Comparison of ENCODE assay signal across 26 mouse cellular contexts in the genomic region with DNA sequence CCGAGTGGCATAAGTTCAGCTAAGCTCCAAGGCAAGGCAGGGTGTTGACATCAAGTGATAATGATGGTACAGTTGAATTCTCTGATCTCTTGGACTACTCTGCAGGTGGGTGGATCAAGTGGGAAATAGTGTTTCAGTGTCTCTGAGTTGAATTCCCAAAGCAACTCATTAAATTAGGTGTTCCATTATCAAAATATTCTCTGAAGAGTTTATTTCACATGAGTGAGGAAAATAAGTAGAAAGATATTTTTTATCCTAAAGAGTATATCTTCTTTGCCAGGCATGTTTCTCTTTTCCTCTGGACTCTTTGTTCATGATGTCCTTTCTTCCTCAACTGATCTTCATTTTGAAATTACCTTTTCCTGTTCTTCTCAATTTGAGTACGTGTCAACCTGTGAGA. TPM values are rescaled to one million over a fixed set of nuclear protein-coding genes. Genes with fewer than 3 reads are reported as not detected.
"Had no signal": no experiment of that assay in that cellular context is flagged by ENCODE, and none has a peak within 500 bp of the region (broad histone marks: within the 10 kb centered on the region; RNA-seq: fewer than 3 reads in every experiment).

A gene (minus strand): TSS at position 101 of the 400 bp plus-strand sequence.

- DNase-seq: heart, postnatal 10 days; heart, postnatal 36 days; heart, postnatal 4 days; kidney, adult 11 months; kidney, adult 18-20 months; kidney, adult 2 months; kidney, adult 8-10 months; kidney, adult 9 months; kidney, postnatal 10 days; kidney, postnatal 14 days; kidney, postnatal 25 days; kidney, postnatal 36 days; kidney, postnatal 4 days; layer of hippocampus, adult 9-11 months; layer of hippocampus, postnatal 36 days had no signal

RNA-seq across cellular contexts. Expression of the gene that starts here (rescaled TPM):
- total RNA-seq: heart, postnatal 10 days; heart, postnatal 25 days; heart, postnatal 36 days; heart, postnatal 4 days; hematopoietic stem cell, adult 5-6 weeks; hindbrain, postnatal 0 days; layer of hippocampus, adult 18-20 months; layer of hippocampus, adult 8-10 months; layer of hippocampus, postnatal 10 days; layer of hippocampus, postnatal 14 days; layer of hippocampus, postnatal 25 days; layer of hippocampus, postnatal 36 days; left cerebral cortex, adult 18-20 months; left cerebral cortex, adult 2 months; left cerebral cortex, adult 8-10 months had no signal
